41 mouse cellular contexts compared by ENCODE assay signal in genomic region chr6:32056525-32056924, GRCm38 (mm10). TPM values are rescaled to one million over a fixed set of nuclear protein-coding genes. Genes with fewer than 3 reads are reported as not detected.
A peak's percentile ranks its signal among the peaks of the same experiment; 100 is the strongest.
DNase-seq lines count a peak whose midpoint lies in the region; ATAC-seq and TF ChIP-seq lines count a peak whose summit lies in the region.
"Had no signal": no experiment of that assay in that cellular context is flagged by ENCODE, and none has a peak within 500 bp of the region (broad histone marks: within the 10 kb centered on the region; RNA-seq: fewer than 3 reads in every experiment).

No protein-coding gene starts in this region.

- TF ChIP-seq CTCF in layer of hippocampus, adult 2 months (conservative IDR thresholded peaks at IDR 0.05), result no peak

- no peak overlapping the region for H3K4me3 ChIP-seq in layer of hippocampus, adult 2 months
- no peak overlapping the region for H3K4me3 ChIP-seq in forebrain, embryonic 15.5 days
- H3K4me3 ChIP-seq: embryonic facial prominence, embryonic 12.5 days; heart, embryonic 10.5 days; heart, embryonic 15.5 days; hindbrain, embryonic 12.5 days; intestine, embryonic 15.5 days; liver, embryonic 12.5 days; megakaryocyte, embryonic 14.5 days; midbrain, embryonic 12.5 days; neural tube, embryonic 13.5 days had no signal

- H3K9ac ChIP-seq in forebrain, embryonic 15.5 days (replicated peaks), result no peak overlapping the region
- H3K9ac ChIP-seq: embryonic facial prominence, embryonic 12.5 days; heart, embryonic 15.5 days; hindbrain, embryonic 12.5 days; intestine, embryonic 15.5 days; liver, embryonic 12.5 days; midbrain, embryonic 12.5 days; neural tube, embryonic 13.5 days had no signal

- H3K9me3 ChIP-seq in forebrain, embryonic 15.5 days, result no peaks in the 10 kb centered on the region
- H3K9me3 ChIP-seq: embryonic facial prominence, embryonic 12.5 days; heart, embryonic 10.5 days; heart, embryonic 15.5 days; hindbrain, embryonic 12.5 days; intestine, embryonic 15.5 days; liver, embryonic 12.5 days; midbrain, embryonic 12.5 days; neural tube, embryonic 13.5 days had no signal

- WGBS in forebrain, embryonic 15.5 days, result 1% methylated on average over 2 of the region's 2 CpGs

- no peak for DNase-seq in layer of hippocampus, adult 2 months (ENCODE audit: low spot score in 2 of 2)
- no peak for DNase-seq in layer of hippocampus, adult 8-10 months (ENCODE audit: low spot score in 2 of 2)
- DNase-seq in ES-CJ7 (ENCODE audit: low read depth, low spot score) (peak; percentile 56), ZHBTc4 (ENCODE audit: low read depth, low spot score) (peak; percentile 16)
- no peak for DNase-seq in frontal cortex, adult 2 months (ENCODE audit: extremely low spot score in 1 of 2, low spot score in 1 of 2)
- no peak for DNase-seq in kidney, postnatal 36 days
- DNase-seq: adrenal gland, adult 8-10 months; cerebellum, adult 11 months; cerebellum, adult 9-10 months; cerebellum, postnatal 36 days; embryo, embryonic 11 days; gastrocnemius, postnatal 10 days; kidney, adult 9 months; kidney, postnatal 10 days; left cerebral cortex, postnatal 4 days; lung, adult 18-20 months; lung, postnatal 4 days; right cerebral cortex, postnatal 25 days; spleen, adult 18-20 months; thymus, postnatal 4 days had no signal

- H3K36me3 ChIP-seq in forebrain, embryonic 15.5 days, result no peaks in the 10 kb centered on the region
- H3K36me3 ChIP-seq: embryonic facial prominence, embryonic 12.5 days; heart, embryonic 10.5 days; heart, embryonic 15.5 days; hindbrain, embryonic 12.5 days; intestine, embryonic 15.5 days; liver, embryonic 12.5 days; midbrain, embryonic 12.5 days; neural tube, embryonic 13.5 days had no signal

- no peak overlapping the region for H3K4me2 ChIP-seq in forebrain, embryonic 15.5 days (replicated peaks)
- H3K4me2 ChIP-seq: embryonic facial prominence, embryonic 12.5 days; heart, embryonic 15.5 days; hindbrain, embryonic 12.5 days; intestine, embryonic 15.5 days; liver, embryonic 12.5 days; midbrain, embryonic 12.5 days; neural tube, embryonic 13.5 days had no signal

- peak; percentile 80 for ATAC-seq in forebrain, embryonic 15.5 days (replicated peaks)
- ATAC-seq in cerebellum, adult (ENCODE audit: insufficient number of reproducible peaks, low FRiP score, low TSS enrichment), result no peak
- ATAC-seq: CD4-positive, CD25-positive, alpha-beta regulatory T cell, adult 4 months; hindbrain, postnatal 0 days; intestine, embryonic 15.5 days; liver, embryonic 12.5 days; lung, postnatal 0 days had no signal

- H3K4me1 ChIP-seq in forebrain, embryonic 15.5 days, result peaks cover 12% of the 10 kb centered on the region
- H3K4me1 ChIP-seq: embryonic facial prominence, embryonic 12.5 days; heart, embryonic 10.5 days; heart, embryonic 15.5 days; hindbrain, embryonic 12.5 days; intestine, embryonic 15.5 days; liver, embryonic 12.5 days; megakaryocyte, embryonic 14.5 days had no signal

- no peaks in the 10 kb centered on the region for H3K27me3 ChIP-seq in forebrain, embryonic 15.5 days
- H3K27me3 ChIP-seq: embryonic facial prominence, embryonic 12.5 days; heart, embryonic 15.5 days; hindbrain, embryonic 12.5 days; intestine, embryonic 15.5 days; liver, embryonic 12.5 days; midbrain, embryonic 12.5 days; neural tube, embryonic 13.5 days had no signal

- peak overlapping the region; percentile 81 for H3K27ac ChIP-seq in layer of hippocampus, adult 2 months
- H3K27ac ChIP-seq in forebrain, embryonic 15.5 days (replicated peaks), result peak overlapping the region; percentile 68
- H3K27ac ChIP-seq: embryonic facial prominence, embryonic 12.5 days; heart, embryonic 10.5 days; heart, embryonic 15.5 days; hindbrain, embryonic 12.5 days; hindbrain, postnatal 0 days; intestine, embryonic 15.5 days; liver, embryonic 12.5 days; midbrain, embryonic 12.5 days; neural tube, embryonic 13.5 days; stomach, postnatal 0 days had no signal

RNA-seq across cellular contexts. Expression of gene 1700012A03Rik, which starts 6.5 kb away (rescaled TPM):
- total RNA-seq in layer of hippocampus, adult 2 months (2021), result not detected
- not detected for total RNA-seq in layer of hippocampus, adult 8-10 months (2022)
- not detected in 2 replicates for polyA plus RNA-seq in forebrain, embryonic 15.5 days (2015; fragmentation: Nextera tagmentation; extraction: Ambion mirVana)
- not detected in 2 replicates for polyA plus RNA-seq in frontal cortex, adult 2 months (2012; rRNA removed)
- total RNA-seq: adrenal gland, adult 8-10 months; adrenal gland, postnatal 4 days; gastrocnemius, postnatal 10 days; heart, postnatal 25 days; hindbrain, postnatal 0 days; layer of hippocampus, adult 18-20 months; left cerebral cortex, postnatal 4 days; midbrain, postnatal 0 days had no signal
- polyA plus RNA-seq: CD4-positive, CD25-positive, alpha-beta regulatory T cell, adult 4 months; embryonic facial prominence, embryonic 12.5 days; heart, embryonic 10.5 days; heart, embryonic 15.5 days; hindbrain, embryonic 12.5 days; hindbrain, postnatal 0 days; intestine, embryonic 15.5 days; limb, embryonic 14.5 days; liver, embryonic 12.5 days; lung, postnatal 0 days; midbrain, embryonic 12.5 days; midbrain, postnatal 0 days; neural tube, embryonic 13.5 days; stomach, postnatal 0 days; thymus, postnatal 0 days had no signal

Comparison
In these comparisons a context has a peak if more than half of its experiments do, and no peak if none do; other contexts are left out.
1. DNase-seq: peak in ES-CJ7 (single experiment) and ZHBTc4 (single experiment); none in layer of hippocampus, adult 2 months (0 of 2), layer of hippocampus, adult 8-10 months (0 of 2), frontal cortex, adult 2 months (0 of 2) and kidney, postnatal 36 days (0 of 2).